Mouse (Mus musculus) myocyte (in vitro differentiated cells): ENCODE data around the gene Atg10.

ENCODE experiments used
- E2F4 ChIP-seq: IDR thresholded peaks from one replicate; pipeline ENCODE4 v1.6.1; 2011; ENCODE audit warnings: mild to moderate bottlenecking, control low read depth, moderate library complexity; ENCODE audit not compliant: insufficient read depth
- MAX ChIP-seq: IDR thresholded peaks from one replicate; pipeline ENCODE4 v1.6.1; 2011; ENCODE audit warnings: low read depth, mild to moderate bottlenecking, control low read depth
- MYOD1 ChIP-seq, 3 experiments: IDR thresholded peaks; one replicate each; pipeline ENCODE4 v1.6.1; 2011; ENCODE audit warnings: control low read depth in 2 of 3, low read depth in 2 of 3, mild to moderate bottlenecking in 2 of 3, moderate library complexity in 1 of 3; ENCODE audit not compliant: insufficient read length in 2 of 3, control insufficient read depth in 1 of 3
- POLR2A ChIP-seq: IDR thresholded peaks from one replicate; pipeline ENCODE4 v1.6.1; 2011; ENCODE audit warnings: low read depth, mild to moderate bottlenecking, control low read depth, moderate library complexity; ENCODE audit not compliant: insufficient read length
- TCF12 ChIP-seq: IDR thresholded peaks from one replicate; pipeline ENCODE4 v1.6.1; 2011; ENCODE audit warnings: mild to moderate bottlenecking, control low read depth; ENCODE audit not compliant: poor library complexity, insufficient read depth, severe bottlenecking

- TF ChIP-seq MYOD1 (IDR thresholded peaks at IDR 0.05; ENCODE audit: control insufficient read depth in 1 of 3, insufficient read length in 2 of 3, low read depth in 2 of 3) (no peak), POLR2A (no peak), E2F4 (no peak), MAX (no peak), TCF12 (no peak)
Measured at GRCm38 (mm10) chr13:91184226-91184625, 39.5 kb downstream of the Atg10 start.
